Mouse (Mus musculus) G1E (cell line): ENCODE measurements around the gene Ms4a7. TPM values are rescaled to one million over a fixed set of nuclear protein-coding genes. Genes with fewer than 3 reads are reported as not detected.

Source experiments
- ATAC-seq: 2 replicates; pipeline ENCODE4 v1.8.0; 2016; ENCODE audit warnings: mild to moderate bottlenecking; ENCODE audit not compliant: insufficient number of reproducible peaks, poor library complexity, low FRiP score, severe bottlenecking; ENCODE audit errors: extremely low read depth
- DNase-seq: peaks from one replicate; pipeline ENCODE4 v3.0.0; 2012; ENCODE audit warnings: low spot score
- H3K27me3 ChIP-seq: 2 replicates; pipeline ENCODE4 v1.6.1; 2012; ENCODE audit warnings: mild to moderate bottlenecking, low read length, inconsistent platforms; ENCODE audit not compliant: insufficient read depth
- H3K36me3 ChIP-seq: replicated peaks from 2 replicates; pipeline ENCODE3; 2012; ENCODE audit warnings: mild to moderate bottlenecking, inconsistent platforms
- H3K4me1 ChIP-seq: 2 replicates; pipeline ENCODE4 v1.6.1; 2012; ENCODE audit warnings: low read depth, low read length, inconsistent platforms, mixed read lengths; ENCODE audit not compliant: insufficient read depth
- H3K4me3 ChIP-seq: 2 replicates; pipeline ENCODE4 v1.5.1; 2012; ENCODE audit warnings: low read depth, mild to moderate bottlenecking, inconsistent platforms, low read length, moderate library complexity, mixed read lengths
- H3K9me3 ChIP-seq: replicated peaks from 2 replicates; pipeline ENCODE4 v1.6.1; 2012; ENCODE audit warnings: inconsistent platforms
- CTCF ChIP-seq: IDR thresholded peaks from 2 replicates; pipeline ENCODE4 v1.5.1; 2012; ENCODE audit warnings: low read depth, low read length, inconsistent platforms, mixed read lengths
- GATA1 ChIP-seq: IDR thresholded peaks from 2 replicates; pipeline ENCODE4 v1.6.1; 2012; ENCODE audit warnings: borderline replicate concordance, low read length, inconsistent platforms, mixed read lengths
- GATA2 ChIP-seq: IDR thresholded peaks from 2 replicates; pipeline ENCODE4 v1.6.1; 2012; ENCODE audit warnings: low read depth, low read length, inconsistent platforms, borderline replicate concordance
- POLR2AphosphoS5 ChIP-seq: IDR thresholded peaks from 2 replicates; pipeline ENCODE4 v1.6.1; 2012; ENCODE audit warnings: low read depth, low read length, inconsistent platforms; ENCODE audit not compliant: insufficient replicate concordance
- TAL1 ChIP-seq: conservative IDR thresholded peaks from 2 replicates; pipeline ENCODE4 v1.6.1; 2012; ENCODE audit warnings: low read depth, low read length, inconsistent platforms, mixed read lengths
- polyA plus RNA-seq: library from polyadenylated mRNA; stranded (reverse); fragments of >175 nt; gene quantifications from 2 replicates; pipeline ENCODE4 v1.2.3, GENCODE M21; 2012
- total RNA-seq, 2 experiments: library from RNA; stranded (forward) in 1 of 2; stranded (reverse) in 1 of 2; fragments of 200-1000 nt in 1 of 2; fragments of >200 nt in 1 of 2; fragmentation: Nextera tagmentation in 1 of 2; gene quantifications; 2 replicates each; pipeline ENCODE4 v1.2.3; 2014 to 2017

Ms4a7 gene
- not detected in 2 replicates for total RNA-seq (2014; fragmentation: Nextera tagmentation)
- 0.05 and 0.12 TPM in 2 replicates for total RNA-seq (2017)
- polyA plus RNA-seq = not detected in 2 replicates

DNA sequence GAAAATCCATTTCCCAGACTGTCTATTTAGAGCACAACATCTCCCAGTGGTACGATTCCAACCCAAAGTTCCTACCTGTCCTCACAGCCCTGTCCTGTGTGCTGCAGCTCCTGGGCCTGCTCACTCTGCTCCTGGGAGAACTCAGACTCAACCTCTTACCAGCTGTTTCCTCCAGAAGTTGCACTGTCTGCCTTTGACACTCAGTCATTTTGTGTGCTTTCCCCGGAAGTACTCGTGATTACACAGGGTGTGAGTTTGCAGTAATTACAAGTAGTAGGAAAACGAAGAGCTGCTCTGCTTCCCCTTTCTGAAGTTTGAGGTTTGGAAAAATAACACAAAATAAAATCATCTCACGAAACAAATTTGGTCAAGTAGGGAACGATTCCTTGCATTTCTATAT lies at the start of gene Ms4a7:
Gene Ms4a7, minus strand, starts transcription at position 215 of the 400 bp plus-strand sequence.
- Histone ChIP-seq H3K4me3 (no peak within 1 kb of the TSS), H3K9me3 (no peaks in the 10 kb centered on the region), H3K4me1 (no peaks in the 10 kb centered on the region), H3K27me3 (0 out of 2 replicates have a peak, but pooled peaks cover 2% of the 10 kb centered on the region), H3K36me3 (no peaks in the 10 kb centered on the region)
- no peak for TF ChIP-seq GATA1
- no peak for TF ChIP-seq POLR2AphosphoS5
- TF ChIP-seq CTCF = no peak
- no peak for TF ChIP-seq TAL1
- no peak for TF ChIP-seq GATA2
- no peak for ATAC-seq
- no peak for DNase-seq

DNA sequence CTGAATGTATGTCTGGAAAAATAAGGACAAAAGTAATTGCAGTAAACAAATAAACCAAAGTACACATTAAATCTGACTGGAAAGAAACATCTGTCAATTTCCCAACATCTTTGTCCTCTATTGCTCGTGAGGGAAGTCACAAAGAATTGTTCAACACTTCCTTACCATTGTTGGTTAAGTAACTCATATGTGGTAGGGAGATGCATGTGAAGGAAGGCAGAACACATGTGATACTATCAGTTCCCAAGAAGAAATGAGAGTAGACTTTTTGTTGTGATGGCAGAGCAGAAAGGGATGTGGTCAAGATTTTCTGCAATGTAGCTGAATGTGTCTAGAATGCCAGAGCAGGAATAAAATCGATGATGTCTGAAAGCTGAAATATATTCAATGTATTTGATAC lies 40.5 kb upstream of the Ms4a7 start:
- no peaks in the 10 kb centered on the region for H3K27me3 ChIP-seq
- TF ChIP-seq GATA2 = no peak
- no peak for TF ChIP-seq POLR2AphosphoS5
- no peak for TF ChIP-seq CTCF
- no peak for TF ChIP-seq TAL1
- no peak for TF ChIP-seq GATA1
- H3K36me3 ChIP-seq = no peaks in the 10 kb centered on the region
- H3K9me3 ChIP-seq = no peaks in the 10 kb centered on the region
- no peaks in the 10 kb centered on the region for H3K4me1 ChIP-seq
- no peak overlapping the region for H3K4me3 ChIP-seq
- ATAC-seq (no peak), DNase-seq (no peak)

DNA sequence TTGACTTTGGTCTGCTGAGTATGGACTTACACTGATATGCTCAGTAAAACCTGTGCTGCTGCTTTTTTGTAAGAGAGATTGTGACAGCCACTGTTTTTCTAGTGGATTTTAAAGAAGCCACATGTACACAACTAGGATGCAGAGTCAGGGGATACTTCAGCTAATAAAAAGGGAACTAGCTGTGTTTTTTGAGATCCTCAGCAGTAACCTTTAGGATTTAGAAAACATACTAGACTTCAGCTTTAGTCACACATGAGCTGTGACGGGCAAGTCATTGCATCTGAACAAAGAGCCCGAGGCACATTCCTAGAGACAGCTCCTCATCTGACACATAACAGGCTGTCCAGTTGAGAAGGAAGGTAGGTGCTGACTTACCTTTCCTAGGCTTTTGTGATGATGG lies 39.3 kb upstream of the Ms4a7 start, which contains the start of gene Ms4a4a:
Gene Ms4a4a, plus strand, starts transcription at position 251 of the 400 bp plus-strand sequence.
- no peak for ATAC-seq
- no peak for DNase-seq
- Histone ChIP-seq H3K4me1 (no peaks in the 10 kb centered on the region), H3K4me3 (no peak within 1 kb of the TSS), H3K36me3 (no peaks in the 10 kb centered on the region), H3K9me3 (no peaks in the 10 kb centered on the region), H3K27me3 (no peaks in the 10 kb centered on the region)
- no peak for TF ChIP-seq GATA1
- TF ChIP-seq TAL1 = no peak
- TF ChIP-seq POLR2AphosphoS5 = no peak
- TF ChIP-seq GATA2 = no peak
- TF ChIP-seq CTCF = no peak

DNA sequence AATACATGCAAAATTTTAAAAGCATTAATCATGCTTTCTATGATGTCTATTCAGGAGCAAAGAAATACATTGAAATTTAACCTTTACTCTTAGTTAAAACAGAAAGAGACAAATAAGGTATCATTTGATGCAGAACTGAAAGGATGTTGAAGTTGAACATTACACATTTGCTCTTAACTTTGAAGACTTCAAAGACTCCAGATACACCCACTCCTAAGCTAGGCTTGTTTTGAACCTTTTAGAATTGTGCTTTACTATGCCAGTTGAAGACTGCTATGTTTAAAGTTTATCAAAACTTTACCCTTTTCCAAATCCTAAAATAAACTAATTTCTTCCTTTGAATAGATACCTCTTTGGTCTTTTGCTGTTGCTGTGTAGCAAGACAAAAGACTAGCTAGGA lies 35.2 kb upstream of the Ms4a7 start:
- H3K27me3 ChIP-seq = no peaks in the 10 kb centered on the region
- ATAC-seq = no peak
- DNase-seq = no peak
- TF ChIP-seq GATA1 (no peak), GATA2 (no peak)
- H3K36me3 ChIP-seq = no peaks in the 10 kb centered on the region
- H3K4me3 ChIP-seq = no peak overlapping the region
- no peaks in the 10 kb centered on the region for H3K4me1 ChIP-seq
- H3K9me3 ChIP-seq = no peaks in the 10 kb centered on the region

DNA sequence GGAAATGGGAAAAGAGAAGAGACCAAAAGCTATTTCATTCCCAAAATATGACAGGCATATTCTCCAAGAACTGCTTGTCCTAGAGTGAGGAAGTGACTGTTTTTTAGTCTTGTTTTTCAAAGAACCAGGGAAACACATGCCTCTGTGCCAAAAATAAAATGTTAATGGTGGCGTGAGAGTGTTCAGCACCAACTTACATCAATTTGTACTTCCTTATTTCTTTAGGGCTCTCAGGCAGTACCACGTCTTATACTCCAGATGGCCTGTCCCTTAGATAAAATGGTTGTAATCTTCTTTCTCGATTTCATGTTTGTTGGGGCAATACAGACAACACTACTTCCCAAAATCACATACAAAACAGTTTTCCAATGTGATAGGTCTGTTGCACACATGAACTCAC lies 32.4 kb upstream of the Ms4a7 start:
- no peak overlapping the region for H3K4me3 ChIP-seq
- DNase-seq (no peak), ATAC-seq (no peak)
- H3K27me3 ChIP-seq = no peaks in the 10 kb centered on the region
- no peaks in the 10 kb centered on the region for H3K36me3 ChIP-seq
- no peaks in the 10 kb centered on the region for H3K9me3 ChIP-seq
- H3K4me1 ChIP-seq = no peaks in the 10 kb centered on the region
- TF ChIP-seq TAL1 = no peak
- TF ChIP-seq GATA2 = no peak
- no peak for TF ChIP-seq GATA1
- no peak for TF ChIP-seq POLR2AphosphoS5
- TF ChIP-seq CTCF = no peak

DNA sequence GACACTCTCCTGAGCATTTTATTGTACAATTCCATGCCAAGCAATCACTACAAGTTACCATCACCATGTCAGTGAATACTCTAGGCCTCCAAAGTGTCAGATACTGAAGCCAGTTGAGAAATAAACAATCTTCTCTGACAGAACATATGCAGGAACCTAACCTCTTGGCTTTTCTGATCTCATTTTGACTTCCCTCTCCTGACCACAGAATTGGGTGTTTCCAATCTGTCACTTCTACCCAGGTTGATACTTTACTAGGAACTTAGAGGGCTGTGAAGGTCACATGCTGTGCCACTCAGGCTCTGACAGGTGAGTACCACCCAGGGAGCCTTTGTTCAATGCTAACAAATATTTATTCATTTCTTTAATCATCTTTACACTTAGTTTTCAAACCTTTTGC lies 26.1 kb upstream of the Ms4a7 start:
- Histone ChIP-seq H3K36me3 (no peaks in the 10 kb centered on the region), H3K4me1 (no peaks in the 10 kb centered on the region), H3K27me3 (no peaks in the 10 kb centered on the region), H3K9me3 (no peaks in the 10 kb centered on the region), H3K4me3 (no peak overlapping the region)
- ATAC-seq (no peak), DNase-seq (no peak)
- TF ChIP-seq TAL1 (no peak), POLR2AphosphoS5 (no peak), GATA1 (no peak), GATA2 (no peak), CTCF (no peak)

DNA sequence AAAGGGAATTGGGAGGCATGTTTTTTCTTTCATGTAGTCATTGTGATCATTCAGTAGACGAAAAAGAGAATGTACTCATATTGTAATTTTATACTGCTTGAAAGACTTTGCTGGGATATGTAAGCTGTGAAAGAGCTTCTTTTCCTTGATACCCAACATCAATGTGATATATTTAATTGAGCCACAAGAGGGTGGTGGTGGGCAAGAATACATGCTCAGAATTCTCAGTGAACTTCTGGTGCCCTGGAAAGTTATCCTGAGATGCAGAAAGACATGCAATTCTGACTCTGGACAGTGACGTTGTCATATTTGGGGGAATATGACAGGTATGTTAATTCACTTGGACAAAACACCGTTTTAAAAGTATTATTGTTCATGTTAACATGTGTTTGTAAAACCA lies 24.2 kb upstream of the Ms4a7 start:
- H3K4me1 ChIP-seq = no peaks in the 10 kb centered on the region
- no peak for DNase-seq
- H3K9me3 ChIP-seq = no peaks in the 10 kb centered on the region
- H3K36me3 ChIP-seq = no peaks in the 10 kb centered on the region
- no peak overlapping the region for H3K4me3 ChIP-seq
- ATAC-seq = no peak
- H3K27me3 ChIP-seq = no peaks in the 10 kb centered on the region
- TF ChIP-seq TAL1 = no peak
- TF ChIP-seq GATA2 = no peak
- no peak for TF ChIP-seq GATA1
